ENCODE assay signal across 9 mouse cellular contexts in the genomic region with DNA sequence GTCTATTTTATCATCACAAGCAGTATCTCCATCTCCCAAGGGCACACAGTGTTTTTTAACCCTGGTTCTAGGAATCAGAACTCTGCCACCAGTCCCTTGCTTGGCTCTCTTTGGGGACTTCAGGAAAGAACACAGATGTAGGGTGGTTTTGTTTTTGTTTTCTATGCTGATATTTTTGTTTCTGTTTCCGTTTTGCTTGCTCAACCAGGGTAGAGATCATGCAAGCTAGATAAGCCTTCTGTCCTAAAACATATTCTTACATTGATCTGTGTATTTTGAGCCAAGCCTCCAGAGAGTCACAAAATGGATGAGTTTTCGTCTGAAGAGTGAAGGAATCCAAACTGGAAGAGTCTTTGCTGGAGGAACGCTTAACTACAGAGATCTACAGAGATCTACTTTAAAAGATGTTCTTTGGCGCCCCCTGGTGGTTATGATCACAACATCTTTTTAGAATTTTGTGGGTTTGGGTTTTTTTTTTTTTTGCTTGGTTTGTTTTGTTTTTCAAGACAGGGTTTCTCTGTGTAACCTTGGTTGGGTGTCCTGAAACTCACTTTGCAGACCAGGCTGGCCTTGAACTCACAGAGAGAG. TPM values are rescaled to one million over a fixed set of nuclear protein-coding genes. Genes with fewer than 3 reads are reported as not detected.
DNase-seq lines count a peak whose midpoint lies in the region; ATAC-seq and TF ChIP-seq lines count a peak whose summit lies in the region.
"Had no signal": no experiment of that assay in that cellular context is flagged by ENCODE, and none has a peak within 500 bp of the region (broad histone marks: within the 10 kb centered on the region; RNA-seq: fewer than 3 reads in every experiment).

No protein-coding gene starts in this region.

- TF ChIP-seq CTCF in heart, adult 2 months (IDR thresholded peaks at IDR 0.05): peak; percentile 81
- TF ChIP-seq CTCF in brain, embryonic 14.5 days (IDR thresholded peaks at IDR 0.05; ENCODE audit: borderline replicate concordance, extremely low read depth, insufficient read depth, insufficient read length): peak; percentile 6; the same call in 1 of the 2 replicates

- no peaks in the 10 kb centered on the region for H3K9me3 ChIP-seq in heart, embryonic 10.5 days
- no peaks in the 10 kb centered on the region for H3K9me3 ChIP-seq in lung, embryonic 15.5 days
- H3K9me3 ChIP-seq: embryonic facial prominence, embryonic 13.5 days had no signal

- no peak for TF ChIP-seq EP300 in heart, adult 2 months (IDR thresholded peaks at IDR 0.05; ENCODE audit: insufficient read depth, low read depth, low read length)

- H3K9ac ChIP-seq in heart, adult 2 months (ENCODE audit: low read depth, low read length): peak overlapping the region; percentile 24; the same call in 1 of the 2 replicates
- 0 out of 2 replicates have a peak overlapping the region, but pooled peaks have one; percentile 14 for H3K9ac ChIP-seq in lung, embryonic 15.5 days
- H3K9ac ChIP-seq: embryonic facial prominence, embryonic 13.5 days had no signal

- peak overlapping the region; percentile 19; the same call in 1 of the 2 replicates for H3K4me2 ChIP-seq in lung, embryonic 15.5 days
- H3K4me2 ChIP-seq: embryonic facial prominence, embryonic 13.5 days had no signal

- no peak for ATAC-seq in lung, embryonic 15.5 days (ENCODE audit: borderline replicate concordance, extremely low read depth, low FRiP score, low TSS enrichment)

- intact Hi-C loops in heart, adult 2 months (cut with DNase I): loop anchor here (1.0 to 10.0 kb wide), 3 partner anchors 127 to 945 kb away; a partner anchor contains a TSS

- WGBS in heart, adult 2 months: 6% methylated on average over 4 of the region's 4 CpGs
- 23% methylated on average over 4 of the region's 4 CpGs for WGBS in heart, embryonic 10.5 days
- 15% methylated on average over 4 of the region's 4 CpGs for WGBS in lung, embryonic 15.5 days

- no peak for TF ChIP-seq POLR2A in heart, adult 2 months (IDR thresholded peaks at IDR 0.05; ENCODE audit: insufficient read depth, low read depth, low read length)
- TF ChIP-seq POLR2A in brain, embryonic 14.5 days (IDR thresholded peaks at IDR 0.05; ENCODE audit: borderline replicate concordance, extremely low read depth, insufficient read depth, insufficient read length, poor library complexity, severe bottlenecking): no peak

- 0 out of 2 replicates have a peak overlapping the region, but pooled peaks have one; percentile 11 for H3K4me3 ChIP-seq in heart, adult 2 months
- no peak overlapping the region for H3K4me3 ChIP-seq in heart, embryonic 10.5 days
- no peak overlapping the region for H3K4me3 ChIP-seq in lung, embryonic 15.5 days
- H3K4me3 ChIP-seq: embryonic facial prominence, embryonic 13.5 days had no signal

- H3K4me1 ChIP-seq in heart, adult 2 months (ENCODE audit: control insufficient read depth, insufficient read depth, low read length): peaks cover 2% of the 10 kb centered on the region
- H3K4me1 ChIP-seq in heart, embryonic 10.5 days: no peaks in the 10 kb centered on the region
- H3K4me1 ChIP-seq in lung, embryonic 15.5 days: no peaks in the 10 kb centered on the region; the same call in 1 of the 2 replicates
- H3K4me1 ChIP-seq: embryonic facial prominence, embryonic 13.5 days had no signal

- no peak overlapping the region for H3K27ac ChIP-seq in heart, adult 2 months
- H3K27ac ChIP-seq in heart, embryonic 10.5 days: no peak overlapping the region
- H3K27ac ChIP-seq in lung, embryonic 15.5 days: no peak overlapping the region
- H3K27ac ChIP-seq: embryonic facial prominence, embryonic 13.5 days had no signal

- H3K79me2 ChIP-seq in heart, adult 2 months (replicated peaks; ENCODE audit: control insufficient read depth, insufficient read depth, low read length): no peaks in the 10 kb centered on the region

- DNase-seq in heart, adult 2 months: peak; percentile 36 to 50
- no peak for DNase-seq in heart, embryonic 10.5 days (ENCODE audit: low spot score)
- DNase-seq in CD8-positive naive resting alpha-beta T cell, adult 2 months (ENCODE audit: low read depth in 2 of 2, low spot score in 2 of 2): peak; percentile 67 to 77
- peak; percentile 87 for DNase-seq in brain, embryonic 14.5 days (ENCODE audit: low read depth)
- peak; percentile 32 to 55 for DNase-seq in frontal cortex, postnatal 25 days (ENCODE audit: low spot score in 2 of 2)
- peak; percentile 85 to 86 for DNase-seq in kidney, postnatal 4 days
- peak; percentile 45 for DNase-seq in spleen, adult 12 weeks (ENCODE audit: low spot score)

- H3K36me3 ChIP-seq in heart, adult 2 months (ENCODE audit: control insufficient read depth, insufficient read depth, low read length): no peaks in the 10 kb centered on the region
- H3K36me3 ChIP-seq in heart, embryonic 10.5 days: no peaks in the 10 kb centered on the region
- H3K36me3 ChIP-seq in lung, embryonic 15.5 days: no peaks in the 10 kb centered on the region
- H3K36me3 ChIP-seq: embryonic facial prominence, embryonic 13.5 days had no signal

- H3K27me3 ChIP-seq in heart, adult 2 months (ENCODE audit: control insufficient read depth, insufficient read depth, low read length): no peaks in the 10 kb centered on the region
- no peaks in the 10 kb centered on the region for H3K27me3 ChIP-seq in heart, embryonic 10.5 days (ENCODE audit: insufficient read depth, poor library complexity, severe bottlenecking)
- H3K27me3 ChIP-seq in lung, embryonic 15.5 days: no peaks in the 10 kb centered on the region
- H3K27me3 ChIP-seq: embryonic facial prominence, embryonic 13.5 days had no signal

RNA-seq across cellular contexts. Expression of a gene that starts 8.9 kb away (rescaled TPM):
- total RNA-seq in heart, adult 2 months (2021): 10 to 100 TPM in 1 of 2 experiments, 1 to 10 TPM in 1; 7.2 to 11.0 TPM
- 9.0 and 9.6 TPM in 2 replicates for polyA plus RNA-seq in heart, adult 2 months (2012; rRNA removed)
- polyA plus RNA-seq in heart, embryonic 10.5 days (2016; fragmentation: Nextera tagmentation; extraction: Ambion mirVana): 18.3 and 26.9 TPM in 2 replicates
- polyA plus RNA-seq in brain, embryonic 14.5 days (2012; rRNA removed): 20.5 and 42.8 TPM in 2 replicates
- polyA plus RNA-seq in lung, embryonic 15.5 days (2015; fragmentation: Nextera tagmentation; extraction: Ambion mirVana): 23.2 and 24.2 TPM in 2 replicates

RNA-seq across cellular contexts. Expression of a gene that starts 35.8 kb away (rescaled TPM):
- total RNA-seq in heart, adult 2 months (2021): not detected
- not detected in 2 replicates for polyA plus RNA-seq in heart, adult 2 months (2012; rRNA removed)
- 0.10 and 0.48 TPM in 2 replicates for polyA plus RNA-seq in heart, embryonic 10.5 days (2016; fragmentation: Nextera tagmentation; extraction: Ambion mirVana)
- 3.1 and 3.3 TPM in 2 replicates for polyA plus RNA-seq in brain, embryonic 14.5 days (2012; rRNA removed)
- polyA plus RNA-seq in lung, embryonic 15.5 days (2015; fragmentation: Nextera tagmentation; extraction: Ambion mirVana): 1.1 TPM in 2 replicates
